Mouse (Mus musculus) liver, embryonic 13.5 days (tissue): Measurements from ENCODE around the gene Esr1. TPM values are rescaled to one million over a fixed set of nuclear protein-coding genes. Genes with fewer than 3 reads are reported as not detected.

ENCODE experiments used
- ATAC-seq: fragments of 200-750 bp; cut with Nextera tagmentation; 2 replicates; pipeline ENCODE4 v1.8.0; 2017; ENCODE audit warnings: low read depth, mild to moderate bottlenecking, moderate number of reproducible peaks, moderate library complexity
- DNase-seq: peaks from one replicate; pipeline ENCODE4 v3.0.0; 2022
- H3K27ac ChIP-seq: fragments of 300-500 bp; sonication (generic); 2 replicates; pipeline ENCODE4 v1.5.1; 2015; ENCODE audit warnings: moderate library complexity, mild to moderate bottlenecking, inconsistent platforms
- H3K27me3 ChIP-seq: fragments of 300-500 bp; sonication (generic); 2 replicates; pipeline ENCODE4 v1.6.1; 2015; ENCODE audit warnings: mild to moderate bottlenecking, inconsistent platforms
- H3K36me3 ChIP-seq: fragments of 300-500 bp; sonication (generic); 2 replicates; pipeline ENCODE4 v1.6.1; 2015; ENCODE audit warnings: mild to moderate bottlenecking, inconsistent platforms
- H3K4me1 ChIP-seq: fragments of 300-500 bp; sonication (generic); replicated peaks from 2 replicates; pipeline ENCODE4 v1.6.1; 2015; ENCODE audit warnings: inconsistent platforms
- H3K4me2 ChIP-seq: fragments of 300-500 bp; sonication (generic); 2 replicates; pipeline ENCODE4 v1.6.1; 2015; ENCODE audit warnings: inconsistent platforms, mild to moderate bottlenecking, moderate library complexity
- H3K4me3 ChIP-seq: fragments of 300-500 bp; sonication (generic); replicated peaks from 2 replicates; pipeline ENCODE4 v1.5.1; 2015; ENCODE audit warnings: mild to moderate bottlenecking, inconsistent platforms
- H3K9ac ChIP-seq: fragments of 300-500 bp; sonication (generic); 2 replicates; pipeline ENCODE4 v1.6.1; 2015; ENCODE audit warnings: mild to moderate bottlenecking, inconsistent platforms
- H3K9me3 ChIP-seq: fragments of 300-500 bp; sonication (generic); replicated peaks from 2 replicates; pipeline ENCODE4 v1.6.1; 2016; ENCODE audit warnings: inconsistent platforms
- WGBS: fragments of 180-500 bp; shearing (Covaris S2); methylation state at CpG from one replicate; pipeline ENCODE4 v1.1.7; 2015; ENCODE audit not compliant: insufficient replicate concordance; 5-methylcytosine and 5-hydroxymethylcytosine counted together
- polyA plus RNA-seq: library from polyadenylated mRNA; unstranded; fragments of >200 nt; fragmentation: Nextera tagmentation; extraction: Ambion mirVana; gene quantifications from 2 replicates; pipeline ENCODE4 v1.2.1, GENCODE M21; 2015

Esr1 gene
- polyA plus RNA-seq, 1 experiment from 2014 or later = 0.12 TPM

DNA sequence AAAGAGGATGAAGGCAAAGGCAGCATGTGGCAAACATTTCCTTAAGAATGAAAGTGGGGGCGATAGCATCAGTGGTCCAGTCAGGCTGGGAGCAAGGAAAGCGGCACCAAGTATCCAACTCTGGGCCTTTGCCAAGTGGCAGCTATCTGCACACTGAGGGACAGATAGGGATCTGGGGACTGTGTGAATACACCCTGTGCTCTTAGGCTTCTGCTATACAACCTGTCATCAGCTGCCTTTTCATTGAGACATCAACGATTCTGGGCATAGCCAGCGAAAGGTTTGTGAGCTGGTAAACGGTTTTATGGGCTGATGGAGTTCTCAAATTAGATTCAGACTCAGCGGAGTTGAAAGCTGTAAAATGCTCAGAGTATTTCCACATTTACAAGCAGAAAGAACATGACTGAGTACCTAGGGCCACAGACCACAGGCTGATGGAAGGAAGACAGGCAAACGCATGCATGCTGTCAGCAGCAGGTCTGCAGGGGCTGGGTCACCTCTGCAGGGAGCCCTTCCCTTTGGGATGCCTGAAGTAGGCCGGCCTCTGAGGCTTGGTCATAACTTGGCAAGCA is 397.5 kb downstream of the Esr1 start:
- H3K36me3 ChIP-seq = no peaks in the 10 kb centered on the region
- WGBS = 62% methylated on average over 8 of the region's 8 CpGs
- no peak for DNase-seq
- no peaks in the 10 kb centered on the region for H3K27me3 ChIP-seq
- no peak overlapping the region for H3K4me3 ChIP-seq
- no peaks in the 10 kb centered on the region for H3K9me3 ChIP-seq
- no peaks in the 10 kb centered on the region for H3K4me1 ChIP-seq
- no peak overlapping the region for H3K4me2 ChIP-seq
- no peak for ATAC-seq
- no peak overlapping the region for H3K9ac ChIP-seq
- no peak overlapping the region for H3K27ac ChIP-seq

DNA sequence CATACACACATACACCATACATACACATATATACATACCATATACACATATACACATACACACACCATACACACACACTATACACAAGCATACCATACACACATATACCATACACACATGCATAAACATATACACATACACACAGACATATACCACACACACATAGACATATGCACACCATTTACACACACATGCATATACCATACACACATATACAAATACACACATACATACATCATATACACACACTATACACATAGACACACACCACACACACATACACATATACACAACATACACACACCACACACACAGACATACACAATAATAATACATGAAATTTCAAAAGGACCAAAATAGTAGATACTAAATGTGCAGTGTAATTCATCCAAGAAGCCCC is 400.6 kb downstream of the Esr1 start:
- DNase-seq (no peak), ATAC-seq (no peak)
- H3K27ac ChIP-seq = no peak overlapping the region
- no peaks in the 10 kb centered on the region for H3K27me3 ChIP-seq
- H3K9ac ChIP-seq = no peak overlapping the region
- H3K9me3 ChIP-seq = no peaks in the 10 kb centered on the region
- no peaks in the 10 kb centered on the region for H3K36me3 ChIP-seq
- no peak overlapping the region for H3K4me2 ChIP-seq
- H3K4me1 ChIP-seq = no peaks in the 10 kb centered on the region
- H3K4me3 ChIP-seq = no peak overlapping the region

DNA sequence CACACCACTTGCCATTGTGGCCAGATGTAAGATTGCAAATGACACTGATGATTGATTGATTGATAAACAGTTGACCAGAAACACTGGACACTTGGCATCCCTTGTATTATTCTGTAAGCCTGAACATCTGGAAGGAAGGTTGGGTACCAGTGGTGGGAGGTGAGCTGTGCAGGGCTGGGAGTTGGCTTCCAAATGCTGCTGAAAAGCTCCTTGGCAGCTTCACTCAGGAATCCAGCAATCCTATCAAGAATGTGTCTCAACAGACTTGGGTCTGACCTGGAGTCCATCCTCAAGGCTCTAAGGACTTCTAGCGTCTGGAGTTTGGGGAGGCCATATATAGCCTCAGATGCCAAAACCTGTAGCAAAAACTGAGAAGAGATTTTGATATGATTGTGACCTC is 403.6 kb downstream of the Esr1 start:
- Histone ChIP-seq H3K4me1 (no peaks in the 10 kb centered on the region), H3K9ac (no peak overlapping the region), H3K4me3 (no peak overlapping the region), H3K27ac (no peak overlapping the region), H3K4me2 (no peak overlapping the region), H3K36me3 (no peaks in the 10 kb centered on the region), H3K27me3 (no peaks in the 10 kb centered on the region), H3K9me3 (no peaks in the 10 kb centered on the region)
- WGBS = 62% methylated on average over 1 of the region's 1 CpGs
- no peak for DNase-seq
- ATAC-seq = no peak

DNA sequence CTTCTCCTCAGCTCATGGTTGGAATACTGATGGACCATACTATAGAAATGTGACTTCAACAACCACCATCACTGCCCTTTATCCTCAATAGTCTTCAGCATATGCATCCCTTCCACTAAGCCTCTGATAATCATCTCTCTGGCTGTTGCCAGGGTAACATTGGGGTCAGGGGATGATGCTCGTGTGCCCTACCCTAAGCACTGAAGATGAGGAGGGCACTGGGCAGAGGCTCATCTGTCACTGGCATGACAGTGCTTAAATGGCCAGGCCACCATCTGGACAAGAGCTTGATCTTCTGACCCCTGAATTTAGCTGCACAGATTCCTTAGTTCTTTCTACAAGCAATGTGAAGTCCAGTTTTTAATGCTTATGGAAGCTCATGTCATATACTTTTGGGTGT is 405.8 kb downstream of the Esr1 start:
- no peaks in the 10 kb centered on the region for H3K9me3 ChIP-seq
- H3K4me3 ChIP-seq = no peak overlapping the region
- no peaks in the 10 kb centered on the region for H3K4me1 ChIP-seq
- H3K9ac ChIP-seq = no peak overlapping the region
- WGBS = 53% methylated on average over 1 of the region's 1 CpGs
- H3K27ac ChIP-seq = no peak overlapping the region
- no peak for DNase-seq
- ATAC-seq = no peak
- H3K4me2 ChIP-seq = no peak overlapping the region
- no peaks in the 10 kb centered on the region for H3K27me3 ChIP-seq
- peaks cover 4% of the 10 kb centered on the region; the same call in 1 of the 2 replicates for H3K36me3 ChIP-seq

DNA sequence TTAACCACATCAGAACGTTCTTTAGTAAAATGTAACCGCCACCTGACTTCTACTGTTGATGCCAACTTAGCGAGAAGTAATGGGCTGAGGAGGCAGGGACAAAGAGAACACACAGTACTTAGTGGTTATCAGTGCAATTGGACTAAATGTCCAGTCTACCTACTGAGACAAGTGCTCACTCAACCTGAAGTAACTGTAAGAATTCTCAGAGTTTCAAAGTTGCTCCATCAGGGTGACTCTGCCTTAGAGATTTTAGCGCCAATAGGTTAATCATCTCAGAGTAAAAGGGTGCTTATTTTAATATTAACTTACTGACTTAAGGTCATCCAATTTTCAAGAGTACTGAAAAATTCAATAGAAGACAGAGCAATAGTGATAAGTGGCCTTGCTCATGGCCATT is 414.5 kb downstream of the Esr1 start:
- Histone ChIP-seq H3K9me3 (no peaks in the 10 kb centered on the region), H3K27ac (no peak overlapping the region), H3K27me3 (no peaks in the 10 kb centered on the region), H3K4me1 (no peaks in the 10 kb centered on the region), H3K4me3 (no peak overlapping the region), H3K36me3 (peaks cover 4% of the 10 kb centered on the region; the same call in 1 of the 2 replicates), H3K9ac (no peak overlapping the region), H3K4me2 (no peak overlapping the region)
- 72% methylated on average over 4 of the region's 4 CpGs for WGBS
- DNase-seq = no peak
- ATAC-seq = no peak

DNA sequence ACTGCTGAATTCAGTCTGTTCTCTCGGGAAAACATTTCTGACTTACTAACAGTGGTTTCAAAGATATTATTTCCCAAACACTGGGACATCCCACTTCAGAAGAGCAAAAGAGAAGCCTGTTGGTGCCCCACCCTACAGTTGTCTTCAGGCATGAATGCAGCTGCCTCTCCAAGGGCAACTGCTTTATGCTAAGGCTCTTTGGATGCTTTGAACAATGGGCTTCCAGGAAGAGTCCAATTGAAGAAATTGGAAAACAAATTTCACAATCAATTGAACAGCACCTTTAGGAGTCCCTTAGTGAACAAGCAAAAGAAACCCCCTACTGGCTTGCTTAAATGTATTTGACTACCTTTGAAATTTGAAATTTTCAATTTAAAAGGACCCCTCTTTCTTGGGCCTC is 415.8 kb downstream of the Esr1 start:
- no peak overlapping the region for H3K4me3 ChIP-seq
- no peaks in the 10 kb centered on the region for H3K4me1 ChIP-seq
- no peaks in the 10 kb centered on the region for H3K9me3 ChIP-seq
- H3K27me3 ChIP-seq = no peaks in the 10 kb centered on the region
- no peak for DNase-seq
- H3K27ac ChIP-seq = no peak overlapping the region
- no peak for ATAC-seq
- H3K36me3 ChIP-seq = no peaks in the 10 kb centered on the region
- no peak overlapping the region for H3K4me2 ChIP-seq
- 77% methylated on average over 1 of the region's 1 CpGs for WGBS
- H3K9ac ChIP-seq = no peak overlapping the region

DNA sequence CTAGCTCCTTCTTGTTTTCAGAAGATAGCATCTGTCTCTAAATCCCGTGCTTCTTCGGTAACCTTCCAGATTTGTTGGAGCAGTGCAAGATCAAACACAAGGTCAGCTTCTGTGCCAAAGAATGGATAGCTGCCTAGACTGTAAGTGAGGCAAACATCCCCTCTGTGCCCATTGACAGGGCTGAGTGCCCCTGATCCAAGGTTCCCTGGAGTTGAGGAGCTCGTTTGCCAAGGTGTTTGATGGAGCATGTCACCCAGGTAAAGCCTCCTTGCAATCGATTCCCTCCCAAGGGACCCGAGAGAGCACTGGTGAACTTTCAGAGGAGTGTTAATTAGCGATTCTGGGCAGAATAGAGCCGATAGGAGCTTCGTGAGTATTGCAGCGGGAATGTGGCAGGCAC is 416.9 kb downstream of the Esr1 start:
- Histone ChIP-seq H3K9ac (no peak overlapping the region), H3K36me3 (peaks cover 6% of the 10 kb centered on the region; the same call in 1 of the 2 replicates), H3K9me3 (no peaks in the 10 kb centered on the region), H3K27ac (no peak overlapping the region), H3K4me1 (no peaks in the 10 kb centered on the region), H3K4me2 (no peak overlapping the region), H3K27me3 (no peaks in the 10 kb centered on the region), H3K4me3 (no peak overlapping the region)
- ATAC-seq = no peak
- DNase-seq = no peak
- 69% methylated on average over 9 of the region's 9 CpGs for WGBS

DNA sequence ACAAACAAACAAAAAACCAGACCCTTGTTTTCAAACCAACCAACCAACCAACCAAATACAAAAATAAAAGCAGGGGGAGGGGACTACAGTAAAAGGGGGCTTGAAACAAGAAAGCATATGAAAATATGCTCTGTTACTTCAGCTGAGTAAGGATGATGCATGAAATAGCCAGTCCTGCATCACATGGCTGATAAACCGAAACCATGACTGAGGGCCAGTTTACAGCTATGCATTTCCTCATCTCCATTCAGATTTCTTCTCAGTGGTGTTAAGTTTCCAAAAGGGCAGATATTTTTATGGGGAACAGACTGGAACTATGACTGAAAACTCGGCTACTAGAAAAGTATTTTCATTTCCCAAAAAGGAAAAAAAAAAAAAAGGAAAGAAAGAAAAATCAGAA is 417.8 kb downstream of the Esr1 start:
- ATAC-seq (no peak), DNase-seq (no peak)
- H3K4me1 ChIP-seq = no peaks in the 10 kb centered on the region
- 65% methylated on average over 2 of the region's 2 CpGs for WGBS
- no peak overlapping the region for H3K27ac ChIP-seq
- no peak overlapping the region for H3K4me2 ChIP-seq
- no peaks in the 10 kb centered on the region for H3K9me3 ChIP-seq
- H3K9ac ChIP-seq = no peak overlapping the region
- no peaks in the 10 kb centered on the region for H3K27me3 ChIP-seq
- H3K36me3 ChIP-seq = peaks cover 6% of the 10 kb centered on the region; the same call in 1 of the 2 replicates
- H3K4me3 ChIP-seq = no peak overlapping the region

DNA sequence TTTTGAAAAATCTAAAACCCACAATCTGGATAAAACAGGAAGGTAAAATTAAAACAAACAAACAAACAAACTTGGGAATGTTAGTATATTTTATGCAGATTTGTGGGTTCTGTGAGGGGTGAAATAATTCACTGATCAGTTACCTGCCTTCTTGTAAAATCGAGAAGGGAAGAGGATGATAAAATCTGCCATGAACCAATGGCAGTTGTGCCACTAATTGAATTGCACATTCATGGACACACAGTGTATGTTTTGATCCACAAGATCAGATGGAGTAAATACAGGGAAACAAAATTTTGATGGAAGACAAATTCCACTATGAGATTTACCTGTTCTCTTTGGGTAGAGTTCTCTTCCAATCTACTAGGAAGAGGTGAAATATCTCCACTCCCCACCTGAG is 418.5 kb downstream of the Esr1 start:
- no peak for DNase-seq
- Histone ChIP-seq H3K4me3 (no peak overlapping the region), H3K9ac (no peak overlapping the region), H3K27ac (no peak overlapping the region), H3K4me1 (no peaks in the 10 kb centered on the region), H3K27me3 (no peaks in the 10 kb centered on the region), H3K36me3 (peaks cover 6% of the 10 kb centered on the region; the same call in 1 of the 2 replicates), H3K4me2 (no peak overlapping the region), H3K9me3 (no peaks in the 10 kb centered on the region)
- 65% methylated on average over 1 of the region's 1 CpGs for WGBS
- no peak for ATAC-seq

DNA sequence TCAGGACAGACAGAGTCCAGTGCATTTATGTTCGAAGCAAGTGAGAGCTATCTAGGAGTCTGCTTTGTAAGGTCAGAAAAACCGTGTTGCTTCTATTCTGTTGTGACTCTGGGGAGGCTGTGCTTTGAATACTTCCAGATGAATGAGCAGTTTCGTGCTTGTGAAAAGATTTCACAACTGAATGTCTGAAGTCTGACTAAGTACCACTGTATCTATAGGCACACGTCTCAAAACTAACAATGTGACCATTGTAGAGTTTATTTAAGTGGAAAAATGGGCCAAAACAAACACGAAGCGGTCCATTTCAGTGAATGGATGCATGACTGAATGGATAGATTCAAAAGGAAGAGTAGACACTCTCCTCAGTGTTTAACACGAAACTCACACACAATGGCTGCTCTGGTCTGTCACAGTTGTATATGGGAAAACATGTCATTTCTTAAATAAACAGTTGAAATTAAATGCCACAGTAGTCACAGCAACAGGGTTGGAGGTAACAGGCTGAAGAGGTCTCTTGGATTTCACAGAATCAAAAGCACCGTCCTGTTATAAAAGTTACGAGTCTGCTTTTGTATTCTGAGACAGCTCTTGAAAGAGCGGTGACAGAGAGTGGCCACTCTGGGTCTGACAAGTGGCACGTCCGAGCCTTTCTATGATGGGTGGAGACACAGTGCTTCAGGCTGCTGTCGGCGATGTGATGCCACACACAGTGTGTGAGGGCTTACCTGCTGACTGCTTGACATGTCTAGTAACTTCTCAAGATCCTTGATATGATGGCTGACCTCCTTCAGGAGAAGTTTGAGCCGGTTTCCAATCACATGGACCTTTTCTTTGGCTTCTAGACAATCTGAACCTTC is 421.0 kb downstream of the Esr1 start:
- Histone ChIP-seq H3K27ac (no peak overlapping the region), H3K27me3 (no peaks in the 10 kb centered on the region), H3K4me3 (no peak overlapping the region), H3K4me2 (no peak overlapping the region), H3K4me1 (no peaks in the 10 kb centered on the region), H3K36me3 (peaks cover 6% of the 10 kb centered on the region; the same call in 1 of the 2 replicates), H3K9me3 (no peaks in the 10 kb centered on the region), H3K9ac (no peak overlapping the region)
- ATAC-seq = no peak
- no peak for DNase-seq
- WGBS = 75% methylated on average over 15 of the region's 15 CpGs

DNA sequence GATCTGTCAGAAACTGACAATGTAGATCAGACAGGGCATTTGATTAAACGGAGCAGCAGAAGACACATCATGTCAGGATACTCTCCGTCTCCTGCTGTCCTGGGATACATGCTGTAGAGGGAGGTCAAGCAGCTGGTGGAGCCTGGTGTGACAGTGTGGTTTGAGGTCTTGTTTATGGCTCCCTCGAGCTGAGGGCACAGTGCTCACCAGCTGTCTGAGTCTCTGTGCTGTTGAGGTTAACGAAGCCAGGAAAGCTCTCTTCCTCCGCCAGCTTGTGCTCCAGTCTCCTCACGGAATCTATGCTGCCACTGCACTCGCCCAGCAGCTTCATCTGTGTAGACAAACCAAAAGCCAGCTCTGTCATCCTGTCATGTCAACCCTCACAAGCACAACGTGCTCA is 429.9 kb downstream of the Esr1 start:
- no peak overlapping the region for H3K9ac ChIP-seq
- no peak overlapping the region for H3K27ac ChIP-seq
- H3K36me3 ChIP-seq = peaks cover 13% of the 10 kb centered on the region
- H3K27me3 ChIP-seq = no peaks in the 10 kb centered on the region
- 68% methylated on average over 8 of the region's 8 CpGs for WGBS
- no peak for DNase-seq
- no peak overlapping the region for H3K4me3 ChIP-seq
- no peak overlapping the region for H3K4me2 ChIP-seq
- no peaks in the 10 kb centered on the region for H3K4me1 ChIP-seq
- ATAC-seq = no peak
- H3K9me3 ChIP-seq = no peaks in the 10 kb centered on the region

DNA sequence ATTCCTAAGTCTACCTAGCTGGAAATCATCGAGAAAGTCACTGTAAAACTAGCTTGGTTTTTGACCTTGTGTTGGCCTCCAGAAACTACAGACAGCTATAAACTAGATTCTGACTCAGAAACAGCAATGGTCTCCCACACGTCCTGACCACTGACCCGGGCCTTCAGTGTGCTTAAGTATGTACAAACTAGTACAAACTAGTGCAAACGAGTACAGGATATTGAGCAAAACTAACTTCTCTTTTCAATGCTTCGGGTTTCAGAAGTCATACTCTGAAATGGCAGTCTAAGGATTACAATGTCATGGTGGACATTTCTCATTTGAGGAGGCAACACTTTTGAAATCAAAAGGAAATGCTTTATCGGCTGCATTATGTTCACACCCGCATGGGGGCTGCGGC is 433.1 kb downstream of the Esr1 start:
- ATAC-seq = no peak
- Histone ChIP-seq H3K4me2 (no peak overlapping the region), H3K27me3 (no peaks in the 10 kb centered on the region), H3K36me3 (peaks cover 27% of the 10 kb centered on the region), H3K4me1 (no peaks in the 10 kb centered on the region), H3K9me3 (no peaks in the 10 kb centered on the region), H3K27ac (no peak overlapping the region), H3K9ac (no peak overlapping the region), H3K4me3 (no peak overlapping the region)
- no peak for DNase-seq
- 66% methylated on average over 8 of the region's 8 CpGs for WGBS
